Mouse (Mus musculus) forebrain, embryonic 11.5 days (tissue): ENCODE results near the gene Ccdc105. TPM values are rescaled to one million over a fixed set of nuclear protein-coding genes. Genes with fewer than 3 reads are reported as not detected.
A peak's percentile ranks its signal among the peaks of the same experiment; 100 is the strongest.

Experiments used
- ATAC-seq: fragments of 200-750 bp; cut with Nextera tagmentation; replicated peaks from 2 replicates; pipeline ENCODE4 v1.8.0; 2017; ENCODE audit warnings: moderate TSS enrichment; ENCODE audit not compliant: low FRiP score
- DNase-seq: peaks from one replicate; pipeline ENCODE4 v3.0.0-alpha.2; 2017; ENCODE audit warnings: low spot score
- H3K27ac ChIP-seq: fragments of 300-500 bp; sonication (generic); 2 replicates; pipeline ENCODE4 v1.5.1; 2014; ENCODE audit warnings: low read depth, low read length
- H3K27me3 ChIP-seq: fragments of 300-500 bp; sonication (generic); 2 replicates; pipeline ENCODE4 v1.6.1; 2014; ENCODE audit warnings: mild to moderate bottlenecking, low read length, mixed read lengths; ENCODE audit not compliant: control insufficient read depth, insufficient read depth
- H3K36me3 ChIP-seq: fragments of 300-500 bp; sonication (generic); 2 replicates; pipeline ENCODE4 v1.6.1; 2014; ENCODE audit warnings: mild to moderate bottlenecking, low read length, moderate library complexity, mixed read lengths; ENCODE audit not compliant: control insufficient read depth, insufficient read depth
- H3K4me1 ChIP-seq: fragments of 300-500 bp; sonication (generic); replicated peaks from 2 replicates; pipeline ENCODE4 v1.6.1; 2014; ENCODE audit warnings: low read length, mixed read lengths; ENCODE audit not compliant: control insufficient read depth, insufficient read depth
- H3K4me2 ChIP-seq: fragments of 300-500 bp; sonication (generic); 2 replicates; pipeline ENCODE4 v1.6.1; 2014; ENCODE audit warnings: low read depth, mild to moderate bottlenecking, low read length, moderate library complexity, mixed read lengths; ENCODE audit not compliant: severe bottlenecking
- H3K4me3 ChIP-seq: fragments of 300-500 bp; sonication (generic); 2 replicates; pipeline ENCODE4 v1.5.1; 2014; ENCODE audit warnings: low read depth, low read length
- H3K9ac ChIP-seq: fragments of 300-500 bp; sonication (generic); 2 replicates; pipeline ENCODE4 v1.6.1; 2014; ENCODE audit warnings: low read length
- H3K9me3 ChIP-seq: fragments of 300-500 bp; sonication (generic); 2 replicates; pipeline ENCODE4 v1.6.1; 2016; ENCODE audit warnings: low read length, mixed read lengths; ENCODE audit not compliant: control insufficient read depth
- WGBS: fragments of 180-500 bp; shearing (Covaris S2); extraction: QIAGEN DNeasy Blood & Tissue Kit; methylation state at CpG from one replicate; pipeline ENCODE4 v1.1.7; 2014; 5-methylcytosine and 5-hydroxymethylcytosine counted together
- polyA plus RNA-seq: library from polyadenylated mRNA; unstranded; fragments of >200 nt; fragmentation: Nextera tagmentation; extraction: Ambion mirVana; gene quantifications from 2 replicates; pipeline ENCODE4 v1.2.1, GENCODE M21; 2014

Gene Ccdc105
- polyA plus RNA-seq, 1 experiment from 2014 or later = 0.15 TPM

- H3K4me2 ChIP-seq = no peak overlapping the region
- no peaks in the 10 kb centered on the region for H3K36me3 ChIP-seq
- H3K9ac ChIP-seq = no peak overlapping the region
- 34% methylated on average over 6 of the region's 6 CpGs for WGBS
- DNase-seq (peak; percentile 82), ATAC-seq (no peak)
- peaks cover 2% of the 10 kb centered on the region; the same call in 1 of the 2 replicates for H3K4me1 ChIP-seq
- H3K9me3 ChIP-seq = no peaks in the 10 kb centered on the region
- H3K27ac ChIP-seq = no peak overlapping the region
- H3K27me3 ChIP-seq = 0 out of 2 replicates have a peak, but pooled peaks cover 2% of the 10 kb centered on the region
- no peak overlapping the region for H3K4me3 ChIP-seq
These were observed 3.2 kb upstream of the Ccdc105 start for GRCm38 (mm10) chr10:78756021-78756420.

GRCm38 (mm10) chr10:78748946-78749345 lies 3.9 kb downstream of the Ccdc105 start:
- no peak overlapping the region for H3K9ac ChIP-seq
- peaks cover 5% of the 10 kb centered on the region; the same call in 1 of the 2 replicates for H3K4me1 ChIP-seq
- DNase-seq (no peak), ATAC-seq (no peak)
- 94% methylated on average over 6 of the region's 6 CpGs for WGBS
- no peak overlapping the region for H3K27ac ChIP-seq
- no peaks in the 10 kb centered on the region for H3K36me3 ChIP-seq
- no peak overlapping the region for H3K4me3 ChIP-seq
- 0 out of 2 replicates have a peak, but pooled peaks cover 2% of the 10 kb centered on the region for H3K27me3 ChIP-seq
- no peaks in the 10 kb centered on the region for H3K9me3 ChIP-seq
- H3K4me2 ChIP-seq = no peak overlapping the region

- no peak overlapping the region for H3K4me3 ChIP-seq
- DNase-seq (no peak), ATAC-seq (no peak)
- no peak overlapping the region for H3K27ac ChIP-seq
- WGBS = 78% methylated on average over 13 of the region's 13 CpGs
- H3K9ac ChIP-seq = no peak overlapping the region
- no peaks in the 10 kb centered on the region for H3K9me3 ChIP-seq
- peaks cover 5% of the 10 kb centered on the region; the same call in 1 of the 2 replicates for H3K4me1 ChIP-seq
- H3K4me2 ChIP-seq = no peak overlapping the region
- H3K27me3 ChIP-seq = 0 out of 2 replicates have a peak, but pooled peaks cover 2% of the 10 kb centered on the region
- H3K36me3 ChIP-seq = no peaks in the 10 kb centered on the region
These were observed 4.7 kb downstream of the Ccdc105 start for GRCm38 (mm10) chr10:78748161-78748560.

GRCm38 (mm10) chr10:78747035-78747721 lies 5.7 kb downstream of the Ccdc105 start:
- no peak overlapping the region for H3K27ac ChIP-seq

GRCm38 (mm10) chr10:78745453-78746232 lies 7.2 kb downstream of the Ccdc105 start:
- 0 out of 2 replicates have a peak, but pooled peaks cover 3% of the 10 kb centered on the region for H3K4me1 ChIP-seq
- WGBS = 59% methylated on average over 4 of the region's 4 CpGs
- DNase-seq (no peak), ATAC-seq (no peak)
- H3K27ac ChIP-seq = no peak overlapping the region
- H3K9ac ChIP-seq = no peak overlapping the region
- no peaks in the 10 kb centered on the region for H3K36me3 ChIP-seq
- H3K4me2 ChIP-seq = no peak overlapping the region
- no peaks in the 10 kb centered on the region for H3K9me3 ChIP-seq
- H3K27me3 ChIP-seq = no peaks in the 10 kb centered on the region
- H3K4me3 ChIP-seq = no peak overlapping the region

More at GRCm38 (mm10) chr10:78747035-78747721, 5.7 kb downstream of the Ccdc105 start:
- H3K9ac ChIP-seq = peak overlapping the region; percentile 1; the same call in 1 of the 2 replicates
- no peaks in the 10 kb centered on the region for H3K9me3 ChIP-seq
- peak overlapping the region; percentile 71 for H3K4me2 ChIP-seq
- ATAC-seq = peak; percentile 76
- under 1% methylated on average over 27 of the region's 27 CpGs for WGBS
- H3K27me3 ChIP-seq = 0 out of 2 replicates have a peak, but pooled peaks cover 2% of the 10 kb centered on the region
- peak; percentile 63 for DNase-seq
- no peaks in the 10 kb centered on the region for H3K36me3 ChIP-seq
- H3K4me1 ChIP-seq = peaks cover 4% of the 10 kb centered on the region; the same call in 1 of the 2 replicates
- H3K4me3 ChIP-seq = peak overlapping the region; percentile 28

- Histone ChIP-seq H3K4me1 (0 out of 2 replicates have a peak, but pooled peaks cover 3% of the 10 kb centered on the region), H3K9ac (no peak overlapping the region), H3K27ac (no peak overlapping the region), H3K9me3 (no peaks in the 10 kb centered on the region), H3K36me3 (no peaks in the 10 kb centered on the region), H3K27me3 (no peaks in the 10 kb centered on the region), H3K4me2 (no peak overlapping the region), H3K4me3 (no peak overlapping the region)
- DNase-seq (no peak), ATAC-seq (no peak)
These were observed 9.1 kb downstream of the Ccdc105 start for GRCm38 (mm10) chr10:78743721-78744120.

GRCm38 (mm10) chr10:78739821-78740220 lies 13.0 kb downstream of the Ccdc105 start:
- no peak for ATAC-seq
- WGBS = 76% methylated on average over 4 of the region's 4 CpGs

GRCm38 (mm10) chr10:78727876-78728275 lies 25.0 kb downstream of the Ccdc105 start:
- DNase-seq = no peak

More at GRCm38 (mm10) chr10:78739821-78740220, 13.0 kb downstream of the Ccdc105 start:
- Histone ChIP-seq H3K27me3 (no peaks in the 10 kb centered on the region), H3K4me1 (no peaks in the 10 kb centered on the region), H3K9me3 (no peaks in the 10 kb centered on the region), H3K4me3 (no peak overlapping the region), H3K4me2 (no peak overlapping the region), H3K27ac (no peak overlapping the region), H3K9ac (no peak overlapping the region), H3K36me3 (no peaks in the 10 kb centered on the region)
- no peak for DNase-seq

More at GRCm38 (mm10) chr10:78727876-78728275, 25.0 kb downstream of the Ccdc105 start:
- 91% methylated on average over 5 of the region's 5 CpGs for WGBS
- Histone ChIP-seq H3K9me3 (no peaks in the 10 kb centered on the region), H3K27me3 (no peaks in the 10 kb centered on the region), H3K4me2 (no peak overlapping the region), H3K9ac (no peak overlapping the region), H3K4me3 (no peak overlapping the region), H3K27ac (no peak overlapping the region), H3K36me3 (no peaks in the 10 kb centered on the region), H3K4me1 (no peaks in the 10 kb centered on the region)
- ATAC-seq = no peak
